Mouse (Mus musculus): ENCODE measurements around the gene Olfr495. TPM values are rescaled to one million over a fixed set of nuclear protein-coding genes. Genes with fewer than 3 reads are reported as not detected.

The Olfr495 gene
- polyA plus RNA-seq (2012; rRNA removed): not detected in 2 replicates

DNA sequence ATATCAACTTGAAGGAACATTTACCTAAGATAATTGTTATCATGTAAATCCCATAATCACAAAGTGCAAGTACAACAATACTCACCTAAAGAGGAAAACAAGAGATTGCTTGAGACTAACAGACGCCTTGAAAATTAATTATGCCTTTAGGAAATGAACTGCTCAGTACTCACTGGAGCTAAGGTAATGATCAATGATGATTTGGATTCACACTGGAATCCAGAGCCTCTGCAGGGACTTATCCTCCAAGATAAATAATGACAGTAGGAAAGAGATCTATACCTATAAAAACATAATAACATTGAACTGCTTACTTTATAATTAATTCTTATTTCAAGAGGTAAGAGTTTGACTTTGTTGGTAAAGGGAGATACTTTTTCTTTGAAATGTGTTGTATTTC is at the start of gene Olfr495:
Gene Olfr495 (plus strand): TSS at position 301 of the 400 bp plus-strand sequence.
- Histone ChIP-seq H3K27me3 (replicated peaks; ENCODE audit: control insufficient read depth, insufficient read depth, low read length) (no peaks in the 10 kb centered on the region), H3K4me3 (ENCODE audit: insufficient read depth, low read depth, low read length) (no peak within 1 kb of the TSS), H3K27ac (ENCODE audit: insufficient read depth, low read depth, low read length) (no peak within 1 kb of the TSS), H3K4me1 (ENCODE audit: control insufficient read depth, insufficient read depth, low read length) (no peaks in the 10 kb centered on the region), H3K36me3 (ENCODE audit: control insufficient read depth, insufficient read depth, low read length) (no peaks in the 10 kb centered on the region)
- DNase-seq: no peak
- TF ChIP-seq POLR2A (IDR thresholded peaks at IDR 0.05; ENCODE audit: low read depth, low read length): no peak
- no peak for TF ChIP-seq CTCF (conservative IDR thresholded peaks at IDR 0.05; ENCODE audit: insufficient read depth, insufficient read length, low read depth, low read length)
- 57% methylated on average over 1 of the region's 1 CpGs for WGBS

GRCm38 (mm10) chr7:108346879-108347278 is 46.1 kb upstream of the Olfr495 start, which contains the start of gene Olfr493:
TSS of gene Olfr493 (minus strand) at chr7:108346979.
- TF ChIP-seq POLR2A (IDR thresholded peaks at IDR 0.05; ENCODE audit: low read depth, low read length): no peak
- TF ChIP-seq CTCF (conservative IDR thresholded peaks at IDR 0.05; ENCODE audit: insufficient read depth, insufficient read length, low read depth, low read length): no peak
- 62% methylated on average over 1 of the region's 1 CpGs for WGBS
- no peak for DNase-seq

DNA sequence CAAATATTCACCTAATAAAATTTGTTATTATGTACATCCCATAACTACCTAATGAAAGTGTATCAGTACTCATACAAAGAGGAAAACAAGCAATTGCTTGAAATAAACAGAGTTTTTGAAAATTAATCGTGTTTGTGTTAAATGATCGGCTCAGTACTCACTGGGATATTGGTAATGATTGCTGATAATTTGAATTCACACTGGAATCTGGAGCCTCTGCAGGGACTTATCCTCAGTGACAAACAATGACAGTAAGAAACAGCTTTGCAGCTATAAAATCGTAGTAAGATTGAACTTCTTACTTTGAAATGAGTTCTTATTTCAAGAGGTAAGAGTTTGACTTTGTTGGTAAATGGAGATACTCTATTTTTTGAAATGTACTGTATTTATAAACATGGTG is 27.9 kb upstream of the Olfr495 start, which contains the start of gene Olfr494:
Gene Olfr494 (plus strand): TSS at position 301 of the 400 bp plus-strand sequence.
- no peak for DNase-seq
- no peaks in the 10 kb centered on the region for H3K36me3 ChIP-seq (ENCODE audit: control insufficient read depth, insufficient read depth, low read length)
- H3K4me1 ChIP-seq (ENCODE audit: control insufficient read depth, insufficient read depth, low read length): no peaks in the 10 kb centered on the region
- H3K27ac ChIP-seq (ENCODE audit: insufficient read depth, low read depth, low read length): no peak within 1 kb of the TSS
- no peak within 1 kb of the TSS for H3K4me3 ChIP-seq (ENCODE audit: insufficient read depth, low read depth, low read length)
- no peaks in the 10 kb centered on the region for H3K27me3 ChIP-seq (replicated peaks; ENCODE audit: control insufficient read depth, insufficient read depth, low read length)
- TF ChIP-seq CTCF (conservative IDR thresholded peaks at IDR 0.05; ENCODE audit: insufficient read depth, insufficient read length, low read depth, low read length): no peak
- no peak for TF ChIP-seq POLR2A (IDR thresholded peaks at IDR 0.05; ENCODE audit: low read depth, low read length)
- WGBS: 78% methylated on average over 3 of the region's 3 CpGs

More at GRCm38 (mm10) chr7:108346879-108347278, 46.1 kb upstream of the Olfr495 start, which contains the start of gene Olfr493:
- Histone ChIP-seq H3K36me3 (ENCODE audit: control insufficient read depth, insufficient read depth, low read length) (no peaks in the 10 kb centered on the region), H3K4me3 (ENCODE audit: insufficient read depth, low read depth, low read length) (no peak within 1 kb of the TSS), H3K27ac (ENCODE audit: insufficient read depth, low read depth, low read length) (no peak within 1 kb of the TSS), H3K27me3 (replicated peaks; ENCODE audit: control insufficient read depth, insufficient read depth, low read length) (no peaks in the 10 kb centered on the region), H3K4me1 (ENCODE audit: control insufficient read depth, insufficient read depth, low read length) (no peaks in the 10 kb centered on the region)

GRCm38 (mm10) chr7:108420121-108420520 is 27.2 kb downstream of the Olfr495 start, which contains the start of gene Olfr497:
TSS of gene Olfr497 (plus strand) at chr7:108420421.
- Histone ChIP-seq H3K36me3 (ENCODE audit: control insufficient read depth, insufficient read depth, low read length) (no peaks in the 10 kb centered on the region), H3K4me3 (ENCODE audit: insufficient read depth, low read depth, low read length) (no peak within 1 kb of the TSS), H3K4me1 (ENCODE audit: control insufficient read depth, insufficient read depth, low read length) (no peaks in the 10 kb centered on the region), H3K27me3 (replicated peaks; ENCODE audit: control insufficient read depth, insufficient read depth, low read length) (no peaks in the 10 kb centered on the region), H3K27ac (ENCODE audit: insufficient read depth, low read depth, low read length) (no peak within 1 kb of the TSS)
- WGBS: 74% methylated on average over 2 of the region's 2 CpGs
- DNase-seq: no peak
- TF ChIP-seq CTCF (conservative IDR thresholded peaks at IDR 0.05; ENCODE audit: insufficient read depth, insufficient read length, low read depth, low read length): no peak
- TF ChIP-seq POLR2A (IDR thresholded peaks at IDR 0.05; ENCODE audit: low read depth, low read length): no peak

Other genes with a start within 250 kb of the Olfr495 start
- not detected in 2 replicates for gene Olfr485, start 233.3 kb upstream of the Olfr495 start, polyA plus RNA-seq (2012; rRNA removed)
- not detected in 2 replicates for gene Olfr486, start 220.4 kb upstream of the Olfr495 start, polyA plus RNA-seq (2012; rRNA removed)
- not detected in 2 replicates for gene Olfr487, start 178.5 kb upstream of the Olfr495 start, polyA plus RNA-seq (2012; rRNA removed)
- gene Olfr488, start 134.8 kb upstream of the Olfr495 start, polyA plus RNA-seq (2012; rRNA removed): not detected in 2 replicates
- not detected in 2 replicates for gene Olfr490, start 104.2 kb upstream of the Olfr495 start, polyA plus RNA-seq (2012; rRNA removed)
- gene Olfr491, start 79.7 kb upstream of the Olfr495 start, polyA plus RNA-seq (2012; rRNA removed): not detected in 2 replicates
- not detected in 2 replicates for gene Olfr492, start 69.5 kb upstream of the Olfr495 start, polyA plus RNA-seq (2012; rRNA removed)
- not detected in 2 replicates for gene Olfr493, start 46.2 kb upstream of the Olfr495 start, polyA plus RNA-seq (2012; rRNA removed)
- gene Olfr494, start 27.8 kb upstream of the Olfr495 start, polyA plus RNA-seq (2012; rRNA removed): not detected in 2 replicates
- not detected in 2 replicates for gene Olfr497, start 27.3 kb downstream of the Olfr495 start, polyA plus RNA-seq (2012; rRNA removed)
- gene Olfr498, start 72.2 kb downstream of the Olfr495 start, polyA plus RNA-seq (2012; rRNA removed): not detected in 2 replicates
- not detected in 2 replicates for gene Olfr502, start 131.9 kb downstream of the Olfr495 start, polyA plus RNA-seq (2012; rRNA removed)
- not detected in 2 replicates for gene Olfr503, start 151.4 kb downstream of the Olfr495 start, polyA plus RNA-seq (2012; rRNA removed)
- gene Olfr504, start 172.6 kb downstream of the Olfr495 start, polyA plus RNA-seq (2012; rRNA removed): not detected in 2 replicates
- not detected in 2 replicates for gene Olfr506, start 217.6 kb downstream of the Olfr495 start, polyA plus RNA-seq (2012; rRNA removed)
- gene Olfr507, start 228.6 kb downstream of the Olfr495 start, polyA plus RNA-seq (2012; rRNA removed): not detected in 2 replicates
- not detected in 2 replicates for gene Olfr508, start 236.8 kb downstream of the Olfr495 start, polyA plus RNA-seq (2012; rRNA removed)